Mouse (Mus musculus) bone marrow, adult 2 months (tissue): ENCODE results near the gene Hpcal4.

Source experiments
- CTCF ChIP-seq: fragments of 200-500 bp; IDR thresholded peaks from 2 replicates; pipeline ENCODE4 v1.5.1; 2011; ENCODE audit warnings: low read length, control low read depth; ENCODE audit not compliant: control insufficient read depth, insufficient read depth
- POLR2A ChIP-seq: fragments of 200-500 bp; IDR thresholded peaks from 2 replicates; pipeline ENCODE4 v1.6.1; 2011; ENCODE audit warnings: low read depth, mild to moderate bottlenecking, control low read depth, low read length, borderline replicate concordance; ENCODE audit not compliant: control insufficient read depth

GRCm38 (mm10) chr4:123183239-123184056, 421 bp downstream of the Hpcal4 start:
- TF ChIP-seq POLR2A: no peak
- TF ChIP-seq CTCF: no peak
